Mouse (Mus musculus): Measurements from ENCODE around the gene Nap1l1. TPM values are rescaled to one million over a fixed set of nuclear protein-coding genes. Genes with fewer than 3 reads are reported as not detected.

Nap1l1 gene
- polyA plus RNA-seq, 1 experiment, result 20.0 TPM

GRCm38 (mm10) chr10:111499892-111500291 lies 26.9 kb downstream of the Nap1l1 start:
- H3K4me3 ChIP-seq (ENCODE audit: control insufficient read depth, insufficient read depth, low read length), result no peak overlapping the region
- DNase-seq, result no peak
- WGBS, result 93% methylated on average over 6 of the region's 6 CpGs

GRCm38 (mm10) chr10:111503071-111503470 lies 30.0 kb downstream of the Nap1l1 start:
- Histone ChIP-seq H3K36me3 (ENCODE audit: control insufficient read depth, insufficient read depth, low read length) (peaks cover 3% of the 10 kb centered on the region), H3K27ac (ENCODE audit: control insufficient read depth, insufficient read depth, low read length) (no peak overlapping the region), H3K4me3 (ENCODE audit: control insufficient read depth, insufficient read depth, low read length) (no peak overlapping the region), H3K4me1 (replicated peaks; ENCODE audit: control insufficient read depth, insufficient read depth, low read length) (peaks cover 9% of the 10 kb centered on the region; the same call in 1 of the 2 replicates), H3K27me3 (ENCODE audit: control insufficient read depth, insufficient read depth, low read length) (no peaks in the 10 kb centered on the region)
- TF ChIP-seq POLR2A (IDR thresholded peaks at IDR 0.05; ENCODE audit: control insufficient read depth, extremely low read depth, insufficient read depth, low read length, poor library complexity) (no peak), CTCF (IDR thresholded peaks at IDR 0.05; ENCODE audit: borderline replicate concordance, control insufficient read depth, extremely low read depth, insufficient read depth, low read length, poor library complexity) (no peak)
- DNase-seq, result peak; percentile 85
- 2% methylated on average over 3 of the region's 3 CpGs for WGBS

More at GRCm38 (mm10) chr10:111499892-111500291, 26.9 kb downstream of the Nap1l1 start:
- no peaks in the 10 kb centered on the region for H3K4me1 ChIP-seq (replicated peaks; ENCODE audit: control insufficient read depth, insufficient read depth, low read length)
- peaks cover 27% of the 10 kb centered on the region for H3K36me3 ChIP-seq (ENCODE audit: control insufficient read depth, insufficient read depth, low read length)
- TF ChIP-seq CTCF (IDR thresholded peaks at IDR 0.05; ENCODE audit: borderline replicate concordance, control insufficient read depth, extremely low read depth, insufficient read depth, low read length, poor library complexity) (no peak), POLR2A (IDR thresholded peaks at IDR 0.05; ENCODE audit: control insufficient read depth, extremely low read depth, insufficient read depth, low read length, poor library complexity) (no peak)
- no peaks in the 10 kb centered on the region for H3K27me3 ChIP-seq (ENCODE audit: control insufficient read depth, insufficient read depth, low read length)
- H3K27ac ChIP-seq (ENCODE audit: control insufficient read depth, insufficient read depth, low read length), result no peak overlapping the region

- Histone ChIP-seq H3K27ac (ENCODE audit: control insufficient read depth, insufficient read depth, low read length) (no peak overlapping the region), H3K4me3 (ENCODE audit: control insufficient read depth, insufficient read depth, low read length) (no peak overlapping the region), H3K4me1 (replicated peaks; ENCODE audit: control insufficient read depth, insufficient read depth, low read length) (peaks cover 10% of the 10 kb centered on the region; the same call in 1 of the 2 replicates), H3K27me3 (ENCODE audit: control insufficient read depth, insufficient read depth, low read length) (no peaks in the 10 kb centered on the region), H3K36me3 (ENCODE audit: control insufficient read depth, insufficient read depth, low read length) (no peaks in the 10 kb centered on the region; the same call in 1 of the 2 replicates)
- WGBS, result 73% methylated on average over 10 of the region's 10 CpGs
- TF ChIP-seq POLR2A (IDR thresholded peaks at IDR 0.05; ENCODE audit: control insufficient read depth, extremely low read depth, insufficient read depth, low read length, poor library complexity) (no peak), CTCF (IDR thresholded peaks at IDR 0.05; ENCODE audit: borderline replicate concordance, control insufficient read depth, extremely low read depth, insufficient read depth, low read length, poor library complexity) (no peak)
- no peak for DNase-seq
Observed at GRCm38 (mm10) chr10:111503716-111504115, 30.7 kb downstream of the Nap1l1 start.

GRCm38 (mm10) chr10:111504606-111505005 lies 31.6 kb downstream of the Nap1l1 start:
- DNase-seq, result no peak
- Histone ChIP-seq H3K4me3 (ENCODE audit: control insufficient read depth, insufficient read depth, low read length) (no peak overlapping the region), H3K36me3 (ENCODE audit: control insufficient read depth, insufficient read depth, low read length) (no peaks in the 10 kb centered on the region), H3K4me1 (replicated peaks; ENCODE audit: control insufficient read depth, insufficient read depth, low read length) (peaks cover 16% of the 10 kb centered on the region), H3K27me3 (ENCODE audit: control insufficient read depth, insufficient read depth, low read length) (no peaks in the 10 kb centered on the region), H3K27ac (ENCODE audit: control insufficient read depth, insufficient read depth, low read length) (no peak overlapping the region)
- WGBS, result 82% methylated on average over 1 of the region's 1 CpGs
- TF ChIP-seq CTCF (IDR thresholded peaks at IDR 0.05; ENCODE audit: borderline replicate concordance, control insufficient read depth, extremely low read depth, insufficient read depth, low read length, poor library complexity) (no peak), POLR2A (IDR thresholded peaks at IDR 0.05; ENCODE audit: control insufficient read depth, extremely low read depth, insufficient read depth, low read length, poor library complexity) (no peak)

- Histone ChIP-seq H3K4me3 (ENCODE audit: control insufficient read depth, insufficient read depth, low read length) (no peak overlapping the region), H3K27ac (ENCODE audit: control insufficient read depth, insufficient read depth, low read length) (no peak overlapping the region), H3K27me3 (ENCODE audit: control insufficient read depth, insufficient read depth, low read length) (no peaks in the 10 kb centered on the region), H3K4me1 (replicated peaks; ENCODE audit: control insufficient read depth, insufficient read depth, low read length) (peaks cover 21% of the 10 kb centered on the region), H3K36me3 (ENCODE audit: control insufficient read depth, insufficient read depth, low read length) (no peaks in the 10 kb centered on the region)
- DNase-seq, result no peak
- 85% methylated on average over 7 of the region's 7 CpGs for WGBS
- TF ChIP-seq CTCF (IDR thresholded peaks at IDR 0.05; ENCODE audit: borderline replicate concordance, control insufficient read depth, extremely low read depth, insufficient read depth, low read length, poor library complexity) (no peak), POLR2A (IDR thresholded peaks at IDR 0.05; ENCODE audit: control insufficient read depth, extremely low read depth, insufficient read depth, low read length, poor library complexity) (no peak)
Observed at GRCm38 (mm10) chr10:111505406-111505805, 32.4 kb downstream of the Nap1l1 start.

- Histone ChIP-seq H3K4me3 (ENCODE audit: control insufficient read depth, insufficient read depth, low read length) (peak within 1 kb of the TSS; percentile 60), H3K4me1 (replicated peaks; ENCODE audit: control insufficient read depth, insufficient read depth, low read length) (peaks cover 25% of the 10 kb centered on the region), H3K36me3 (ENCODE audit: control insufficient read depth, insufficient read depth, low read length) (no peaks in the 10 kb centered on the region), H3K27ac (ENCODE audit: control insufficient read depth, insufficient read depth, low read length) (peak within 1 kb of the TSS; percentile 9), H3K27me3 (ENCODE audit: control insufficient read depth, insufficient read depth, low read length) (no peaks in the 10 kb centered on the region)
- DNase-seq, result peak; percentile 93
- TF ChIP-seq CTCF (IDR thresholded peaks at IDR 0.05; ENCODE audit: borderline replicate concordance, control insufficient read depth, extremely low read depth, insufficient read depth, low read length, poor library complexity) (no peak), POLR2A (IDR thresholded peaks at IDR 0.05; ENCODE audit: control insufficient read depth, extremely low read depth, insufficient read depth, low read length, poor library complexity) (no peak)
- WGBS, result under 1% methylated on average over 93 of the region's 94 CpGs
Observed at GRCm38 (mm10) chr10:111506101-111506925, 33.3 kb downstream of the Nap1l1 start, which contains the start of gene Phlda1. TSS of gene Phlda1 (plus strand) at chr10:111506286.

Measured in thymus, adult 2 months (tissue).